Mouse (Mus musculus): ENCODE measurements around the gene Olfr417. TPM values are rescaled to one million over a fixed set of nuclear protein-coding genes. Genes with fewer than 3 reads are reported as not detected.
"Not testable (repeated sequence)": the region's sequence is repeated elsewhere in the genome, so short reads cannot be mapped to it uniquely, and the experiment has no call there.

Gene Olfr417
- not detected in 2 replicates for polyA plus RNA-seq (2015; fragmentation: Nextera tagmentation; extraction: Ambion mirVana)

DNA sequence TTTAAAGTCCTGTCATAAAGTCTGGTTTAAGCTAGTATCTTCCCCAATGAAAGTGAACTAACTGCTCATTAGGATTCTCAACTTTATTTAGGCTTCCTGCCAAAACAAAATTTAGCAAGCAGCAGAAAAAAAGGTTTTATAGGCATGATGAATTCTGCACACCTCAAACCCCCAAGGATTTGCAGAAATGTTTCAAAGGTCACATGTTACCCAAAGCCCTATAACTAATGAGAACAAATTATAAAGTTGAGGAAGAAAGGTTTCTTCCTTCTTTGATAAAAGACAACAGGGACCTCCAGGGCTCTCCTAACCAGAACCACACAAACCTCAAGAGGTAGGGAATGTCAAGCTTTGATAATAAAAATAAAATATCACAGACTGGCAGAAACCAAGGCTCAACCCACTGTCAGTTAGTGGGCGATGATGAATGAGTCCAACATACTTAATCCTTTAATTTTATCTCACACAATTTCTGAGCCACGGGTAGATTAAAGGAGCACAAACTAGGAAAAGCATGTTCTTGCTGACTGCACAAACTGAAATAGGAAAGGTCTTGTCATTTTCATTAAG, at the start of gene Olfr417:
Gene Olfr417, plus strand, starts transcription at position 241 of the 570 bp plus-strand sequence.
- 61% methylated on average over 2 of the region's 2 CpGs for WGBS

DNA sequence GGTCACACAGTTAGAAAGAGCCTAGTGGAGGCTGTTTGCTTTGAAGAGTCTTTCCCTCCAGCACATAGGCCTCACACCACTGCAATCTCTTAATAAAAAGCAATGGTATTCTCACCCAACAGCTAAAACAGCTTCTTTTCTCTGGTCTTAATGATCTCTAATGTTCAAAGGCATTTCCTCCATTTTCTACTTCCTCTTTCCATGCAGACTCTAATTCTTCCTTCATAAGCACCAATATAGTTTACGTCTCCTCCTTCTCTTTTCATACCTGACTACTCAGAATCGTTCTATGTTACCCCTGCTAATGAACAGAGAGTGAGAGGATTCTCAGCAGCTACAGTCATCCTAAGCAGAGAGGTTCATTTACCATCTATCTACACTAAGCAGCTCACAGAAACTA, 47.6 kb upstream of the Olfr417 start:
- H3K27ac ChIP-seq = no peak overlapping the region
- 66% methylated on average over 2 of the region's 2 CpGs for WGBS
- H3K4me2 ChIP-seq (ENCODE audit: low read length) = no peak overlapping the region
- no peaks in the 10 kb centered on the region for H3K36me3 ChIP-seq (ENCODE audit: insufficient read depth, low read length)
- no peak for ATAC-seq (replicated peaks; ENCODE audit: low FRiP score, low read depth)
- H3K27me3 ChIP-seq (ENCODE audit: insufficient read depth, low read length) = no peaks in the 10 kb centered on the region
- H3K9ac ChIP-seq (ENCODE audit: low read depth, low read length) = no peak overlapping the region
- no peaks in the 10 kb centered on the region for H3K4me1 ChIP-seq (replicated peaks; ENCODE audit: insufficient read depth, low read length)
- TF ChIP-seq CTCF (IDR thresholded peaks at IDR 0.05; ENCODE audit: low read depth) = no peak
- H3K9me3 ChIP-seq (replicated peaks; ENCODE audit: low read length) = no peaks in the 10 kb centered on the region
- no peak for DNase-seq (ENCODE audit: low spot score)
- no peak overlapping the region for H3K4me3 ChIP-seq (replicated peaks; ENCODE audit: low read depth, low read length)

More for the DNA sequence above, at the start of gene Olfr417:
- ATAC-seq (replicated peaks; ENCODE audit: low FRiP score, low read depth) (no peak), DNase-seq (ENCODE audit: low spot score) (no peak)
- H3K36me3 ChIP-seq (ENCODE audit: insufficient read depth, low read length) = no peaks in the 10 kb centered on the region
- H3K4me3 ChIP-seq (replicated peaks; ENCODE audit: low read depth, low read length) = no peak within 1 kb of the TSS
- no peaks in the 10 kb centered on the region for H3K4me1 ChIP-seq (replicated peaks; ENCODE audit: insufficient read depth, low read length)
- H3K27ac ChIP-seq = no peak within 1 kb of the TSS
- H3K4me2 ChIP-seq (ENCODE audit: low read length) = no peak within 1 kb of the TSS
- H3K9ac ChIP-seq (ENCODE audit: low read depth, low read length) = no peak within 1 kb of the TSS
- no peaks in the 10 kb centered on the region for H3K27me3 ChIP-seq (ENCODE audit: insufficient read depth, low read length)
- no peaks in the 10 kb centered on the region for H3K9me3 ChIP-seq (replicated peaks; ENCODE audit: low read length)
- TF ChIP-seq CTCF (IDR thresholded peaks at IDR 0.05; ENCODE audit: low read depth) = no peak

DNA sequence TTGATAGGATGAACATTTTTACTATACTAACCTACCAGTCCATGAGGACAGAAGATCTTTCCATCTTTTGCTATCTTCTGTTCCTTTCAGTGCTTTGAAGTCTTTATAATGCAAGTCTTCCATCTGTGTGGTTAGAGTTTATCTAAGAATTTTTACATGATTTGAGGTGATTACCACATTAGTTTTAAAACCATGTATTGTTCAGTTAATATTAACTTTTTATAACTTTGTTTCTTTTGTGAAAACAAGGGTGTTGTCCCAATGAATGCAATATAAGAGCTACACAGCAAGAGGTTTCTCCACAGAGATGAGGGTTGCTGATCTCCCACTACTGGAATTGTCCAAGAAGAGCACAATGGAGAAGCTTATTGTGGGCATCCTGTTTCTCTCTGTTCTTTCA, 34.7 kb upstream of the Olfr417 start, which contains the start of gene Mptx1:
Gene Mptx1, plus strand, starts transcription at position 301 of the 400 bp plus-strand sequence.
- no peaks in the 10 kb centered on the region for H3K4me1 ChIP-seq (replicated peaks; ENCODE audit: insufficient read depth, low read length)
- ATAC-seq (replicated peaks; ENCODE audit: low FRiP score, low read depth) (no peak), DNase-seq (ENCODE audit: low spot score) (no peak)
- H3K4me2 ChIP-seq (ENCODE audit: low read length) = no peak within 1 kb of the TSS
- H3K27me3 ChIP-seq (ENCODE audit: insufficient read depth, low read length) = no peaks in the 10 kb centered on the region
- no peak for TF ChIP-seq CTCF (IDR thresholded peaks at IDR 0.05; ENCODE audit: low read depth)
- H3K4me3 ChIP-seq (replicated peaks; ENCODE audit: low read depth, low read length) = no peak within 1 kb of the TSS
- H3K36me3 ChIP-seq (ENCODE audit: insufficient read depth, low read length) = no peaks in the 10 kb centered on the region
- H3K9ac ChIP-seq (ENCODE audit: low read depth, low read length) = no peak within 1 kb of the TSS
- no peaks in the 10 kb centered on the region for H3K9me3 ChIP-seq (replicated peaks; ENCODE audit: low read length)
- no peak within 1 kb of the TSS for H3K27ac ChIP-seq

DNA sequence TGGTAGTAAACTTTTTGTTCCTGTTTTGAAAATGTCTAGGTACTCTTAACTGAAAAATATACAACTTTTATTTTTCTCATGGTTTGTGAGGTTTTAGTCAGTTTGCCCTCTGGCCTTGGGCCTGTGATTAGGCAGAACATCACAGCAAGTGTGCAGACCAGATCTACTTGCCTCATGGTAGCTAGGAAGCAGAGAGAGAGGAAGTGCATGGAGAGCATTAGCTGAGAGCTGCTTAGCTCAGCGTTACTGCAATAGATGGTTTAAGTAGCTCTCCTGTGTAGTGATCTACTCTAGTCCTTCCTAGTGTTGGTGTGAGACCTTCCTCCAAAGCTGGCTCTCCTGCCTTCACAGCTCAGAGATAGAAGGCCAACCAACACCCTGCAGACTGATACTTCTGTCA, 11.3 kb upstream of the Olfr417 start:
- not testable (repeated sequence) for H3K4me1 ChIP-seq (replicated peaks; ENCODE audit: insufficient read depth, low read length); H3K27me3 ChIP-seq (ENCODE audit: insufficient read depth, low read length); ATAC-seq (replicated peaks; ENCODE audit: low FRiP score, low read depth); H3K4me3 ChIP-seq (replicated peaks; ENCODE audit: low read depth, low read length); H3K4me2 ChIP-seq (ENCODE audit: low read length); H3K9me3 ChIP-seq (replicated peaks; ENCODE audit: low read length); DNase-seq (ENCODE audit: low spot score); H3K9ac ChIP-seq (ENCODE audit: low read depth, low read length); H3K27ac ChIP-seq; H3K36me3 ChIP-seq (ENCODE audit: insufficient read depth, low read length)
- 82% methylated on average over 1 of the region's 1 CpGs for WGBS

DNA sequence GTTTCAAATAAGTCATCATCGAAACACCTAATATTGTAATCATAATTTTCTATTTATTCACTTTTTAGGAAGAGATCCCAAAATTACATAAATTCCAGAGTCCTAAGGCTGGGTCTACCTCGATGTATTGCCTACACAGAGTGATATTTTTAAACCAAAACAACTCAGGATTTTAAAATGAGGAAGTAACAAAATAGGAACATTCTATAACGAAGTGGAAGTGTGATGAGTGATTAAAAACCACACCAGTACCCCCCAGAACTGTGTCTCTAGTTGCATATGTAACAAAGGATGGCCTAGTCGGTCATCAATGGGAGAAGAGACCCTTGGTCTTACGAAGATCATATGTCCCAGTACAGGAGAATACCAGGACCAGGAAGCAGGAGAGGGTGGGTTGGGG, 10.3 kb upstream of the Olfr417 start:
- no peak for DNase-seq (ENCODE audit: low spot score)
- TF ChIP-seq CTCF (IDR thresholded peaks at IDR 0.05; ENCODE audit: low read depth) = no peak
- 69% methylated on average over 5 of the region's 5 CpGs for WGBS
- Histone ChIP-seq H3K4me1 (replicated peaks; ENCODE audit: insufficient read depth, low read length) (no peaks in the 10 kb centered on the region), H3K36me3 (ENCODE audit: insufficient read depth, low read length) (no peaks in the 10 kb centered on the region), H3K9ac (ENCODE audit: low read depth, low read length) (no peak overlapping the region), H3K4me2 (ENCODE audit: low read length) (no peak overlapping the region), H3K27ac (no peak overlapping the region), H3K9me3 (replicated peaks; ENCODE audit: low read length) (no peaks in the 10 kb centered on the region), H3K27me3 (ENCODE audit: insufficient read depth, low read length) (no peaks in the 10 kb centered on the region), H3K4me3 (replicated peaks; ENCODE audit: low read depth, low read length) (no peak overlapping the region)
- ATAC-seq (replicated peaks; ENCODE audit: low FRiP score, low read depth) = no peak

- no peaks in the 10 kb centered on the region for H3K27me3 ChIP-seq (ENCODE audit: insufficient read depth, low read length)
- DNase-seq (ENCODE audit: low spot score) (no peak), ATAC-seq (replicated peaks; ENCODE audit: low FRiP score, low read depth) (no peak)
- TF ChIP-seq CTCF (IDR thresholded peaks at IDR 0.05; ENCODE audit: low read depth) = no peak
- H3K9me3 ChIP-seq (replicated peaks; ENCODE audit: low read length) = no peaks in the 10 kb centered on the region
- no peak overlapping the region for H3K4me2 ChIP-seq (ENCODE audit: low read length)
- H3K36me3 ChIP-seq (ENCODE audit: insufficient read depth, low read length) = no peaks in the 10 kb centered on the region
- H3K4me1 ChIP-seq (replicated peaks; ENCODE audit: insufficient read depth, low read length) = no peaks in the 10 kb centered on the region
- no peak overlapping the region for H3K9ac ChIP-seq (ENCODE audit: low read depth, low read length)
- H3K4me3 ChIP-seq (replicated peaks; ENCODE audit: low read depth, low read length) = no peak overlapping the region
- H3K27ac ChIP-seq = no peak overlapping the region
- WGBS = 90% methylated on average over 3 of the region's 3 CpGs
Observed at GRCm38 (mm10) chr1:174373799-174374198, 8.9 kb downstream of the Olfr417 start.

DNA sequence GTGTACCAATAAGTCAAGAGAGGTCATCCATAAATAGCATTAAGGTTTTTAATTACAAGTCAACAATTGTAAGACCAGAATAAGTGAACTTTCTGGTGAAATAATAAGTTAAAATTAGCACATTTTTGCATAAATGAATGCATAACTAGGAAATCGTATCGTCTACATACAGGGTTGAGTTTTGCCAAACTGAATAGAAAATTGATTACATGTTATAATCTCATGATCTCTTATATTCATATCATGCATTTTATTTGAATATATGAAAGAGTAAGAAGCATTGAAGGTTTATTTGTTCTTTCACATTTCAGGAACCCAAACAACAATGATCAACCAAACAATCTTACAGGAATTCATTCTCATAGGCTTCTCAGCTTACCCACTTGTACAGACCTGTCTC, 25.8 kb downstream of the Olfr417 start, which contains the start of gene Olfr248:
Gene Olfr248, plus strand, starts transcription at position 301 of the 400 bp plus-strand sequence.
- 90% methylated on average over 2 of the region's 2 CpGs for WGBS
- Histone ChIP-seq H3K4me1 (replicated peaks; ENCODE audit: insufficient read depth, low read length) (no peaks in the 10 kb centered on the region), H3K36me3 (ENCODE audit: insufficient read depth, low read length) (no peaks in the 10 kb centered on the region), H3K4me3 (replicated peaks; ENCODE audit: low read depth, low read length) (no peak within 1 kb of the TSS), H3K9me3 (replicated peaks; ENCODE audit: low read length) (no peaks in the 10 kb centered on the region), H3K4me2 (ENCODE audit: low read length) (no peak within 1 kb of the TSS), H3K9ac (ENCODE audit: low read depth, low read length) (no peak within 1 kb of the TSS), H3K27ac (no peak within 1 kb of the TSS), H3K27me3 (ENCODE audit: insufficient read depth, low read length) (no peaks in the 10 kb centered on the region)
- DNase-seq (ENCODE audit: low spot score) = no peak
- no peak for TF ChIP-seq CTCF (IDR thresholded peaks at IDR 0.05; ENCODE audit: low read depth)
- ATAC-seq (replicated peaks; ENCODE audit: low FRiP score, low read depth) = no peak
